Mouse (Mus musculus) heart, adult 2 months (tissue): Measurements from ENCODE around the gene Ccnb1ip1.

Experiments
- CTCF ChIP-seq: fragments of 200-600 bp; IDR thresholded peaks from 2 replicates; pipeline ENCODE4 v1.8.1; 2022; ENCODE audit warnings: antibody characterized with exemption, mild to moderate bottlenecking, moderate library complexity
- EP300 ChIP-seq: fragments of 200-500 bp; IDR thresholded peaks from 2 replicates; pipeline ENCODE4 v1.6.1; 2011; ENCODE audit warnings: low read depth, low read length, control low read depth; ENCODE audit not compliant: insufficient read depth
- POLR2A ChIP-seq: fragments of 200-500 bp; IDR thresholded peaks from 2 replicates; pipeline ENCODE4 v1.6.1; 2011; ENCODE audit warnings: mild to moderate bottlenecking, low read depth, low read length, control low read depth; ENCODE audit not compliant: insufficient read depth

DNA sequence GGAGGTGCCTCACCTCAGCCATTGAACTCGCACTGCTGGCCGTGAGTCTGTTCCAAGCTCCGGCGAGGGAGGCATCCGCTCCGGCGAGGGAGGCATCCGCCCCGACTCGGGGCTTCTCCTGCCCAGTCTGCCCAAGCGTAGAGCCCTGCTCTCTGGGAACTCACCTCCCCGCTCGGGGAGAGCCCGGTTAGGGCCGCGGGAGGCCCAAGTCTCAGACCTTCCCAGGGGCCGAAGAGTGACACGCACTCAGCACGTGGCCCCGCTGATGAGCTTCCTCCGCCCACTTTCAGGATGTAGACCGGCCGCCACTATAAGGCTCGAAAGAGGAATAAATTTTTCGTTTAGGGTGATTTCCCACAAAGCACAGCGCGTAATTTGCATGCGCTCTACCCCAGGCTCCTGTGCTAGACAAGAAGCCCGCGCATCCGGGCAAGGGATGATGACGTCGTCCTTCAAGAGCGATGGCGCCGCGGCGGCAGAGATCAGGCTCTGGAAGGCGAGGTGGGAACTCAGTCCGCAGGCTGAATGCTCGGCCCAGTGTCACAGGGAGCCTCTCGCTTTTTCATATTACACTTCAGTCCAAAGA, at the start of gene Ccnb1ip1, which contains the start of gene Parp2:
- TF ChIP-seq CTCF = no peak
- peak; percentile 84 for TF ChIP-seq POLR2A
- TF ChIP-seq EP300 = peak; percentile 63; the same call in 1 of the 2 replicates
